Mouse (Mus musculus): ENCODE measurements around the gene Traf3ip3.

DNA sequence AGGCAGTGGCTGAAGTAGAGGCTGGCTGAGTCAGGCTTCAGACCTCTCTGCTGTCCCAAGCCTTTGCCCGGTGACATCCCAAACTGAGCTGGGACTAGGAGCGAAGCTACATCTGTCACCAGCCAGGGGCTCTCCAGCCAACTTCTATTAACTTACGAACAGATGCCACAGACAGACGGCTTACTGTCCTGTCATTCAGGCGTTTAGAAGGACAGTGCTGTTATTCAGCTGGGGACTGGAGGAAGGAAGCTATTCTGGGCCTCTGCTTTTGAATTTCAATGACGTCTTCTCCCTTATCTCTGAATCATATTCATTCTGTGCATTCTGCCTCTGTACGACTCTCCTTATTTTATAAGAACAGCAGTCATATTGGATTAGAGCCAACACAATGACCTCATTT is 50.4 kb downstream of the Traf3ip3 start:
- TF ChIP-seq CTCF (IDR thresholded peaks at IDR 0.05; ENCODE audit: borderline replicate concordance, extremely low read depth, insufficient read depth, insufficient read length) (no peak), POLR2A (IDR thresholded peaks at IDR 0.05; ENCODE audit: borderline replicate concordance, extremely low read depth, insufficient read depth, insufficient read length, poor library complexity, severe bottlenecking) (no peak)

All from brain, embryonic 14.5 days (tissue).